Mouse (Mus musculus) CD4-positive naive resting alpha-beta T cell, adult 57 days (primary cell): ENCODE results near the gene Scgb2b18. TPM values are rescaled to one million over a fixed set of nuclear protein-coding genes. Genes with fewer than 3 reads are reported as not detected.

Experiments
- total RNA-seq: library from RNA; stranded (reverse); gene quantifications from one replicate; pipeline ENCODE4 v1.2.4, GENCODE M21; 2023

Gene Scgb2b18
- not detected for total RNA-seq

DNA sequence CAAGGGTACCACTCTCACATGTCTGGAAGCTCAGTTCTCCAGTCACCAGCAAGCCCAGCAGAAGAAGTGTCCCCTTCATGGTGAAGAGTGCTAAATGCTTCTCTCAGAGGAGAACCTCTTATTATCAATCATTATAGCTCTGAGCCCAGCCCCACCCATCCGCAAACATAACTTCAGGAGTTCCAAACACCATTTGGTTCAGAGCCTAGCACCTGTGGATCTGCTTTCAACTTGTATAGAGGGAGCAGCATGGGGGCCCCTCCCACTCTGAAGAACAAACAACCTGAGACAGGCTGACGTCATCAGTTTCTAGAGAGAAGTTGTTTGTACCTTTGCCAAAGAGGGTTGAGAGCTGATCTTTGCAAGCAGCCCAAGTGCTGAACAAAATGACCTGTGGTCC lies at the start of gene Scgb2b18:
Scgb2b18 (minus strand) TSS at position 101 of the 400 bp plus-strand sequence.

GRCm38 (mm10) chr7:33185268-33185667 lies 11.6 kb upstream of the Scgb2b18 start, which contains the start of gene Scgb1b18:
Gene Scgb1b18, plus strand, starts transcription at chr7:33185568.

Other genes with a start within 250 kb of the Scgb2b18 start
- not detected for gene Scgb2b17, start 117.3 kb downstream of the Scgb2b18 start, total RNA-seq
- gene Scgb1b17, start 110.4 kb downstream of the Scgb2b18 start, total RNA-seq, result not detected
- not detected for gene Scgb1b18, start 11.7 kb upstream of the Scgb2b18 start, total RNA-seq
- not detected for gene Scgb2b19, start 106.5 kb upstream of the Scgb2b18 start, total RNA-seq
- not detected for gene Scgb1b19, start 113.4 kb upstream of the Scgb2b18 start, total RNA-seq
- not detected for gene Scgb2b20, start 192.5 kb upstream of the Scgb2b18 start, total RNA-seq
- gene Scgb1b20, start 199.4 kb upstream of the Scgb2b18 start, total RNA-seq, result not detected